Comparison of ENCODE assay signal across 21 mouse cellular contexts in the genomic region with DNA sequence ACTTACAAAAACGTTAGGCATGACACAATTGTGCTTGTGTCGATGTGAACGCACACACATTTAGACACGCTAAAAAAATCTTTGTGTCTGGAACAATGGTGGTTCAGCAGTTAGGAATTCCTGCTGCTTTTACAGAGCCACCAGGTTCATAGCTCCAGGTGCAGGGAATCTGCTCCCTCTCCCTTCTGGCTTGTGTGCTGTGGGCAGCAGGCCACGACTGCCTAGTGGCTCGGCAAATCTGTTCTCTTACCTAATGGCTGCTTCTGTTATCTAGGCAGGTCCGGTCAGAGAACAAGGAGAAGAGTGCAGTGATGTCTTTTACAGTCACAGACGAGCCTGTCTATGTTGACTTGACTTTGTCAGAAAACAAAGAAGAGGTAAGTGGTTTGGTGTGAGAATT. TPM values are rescaled to one million over a fixed set of nuclear protein-coding genes. Genes with fewer than 3 reads are reported as not detected.
DNase-seq lines count a peak whose midpoint lies in the region; TF ChIP-seq lines count a peak whose summit lies in the region.
"Had no signal": no experiment of that assay in that cellular context is flagged by ENCODE, and none has a peak within 500 bp of the region (broad histone marks: within the 10 kb centered on the region; RNA-seq: fewer than 3 reads in every experiment).

No protein-coding gene starts in this region.

- TF ChIP-seq POLR2A in CH12.LX (IDR thresholded peaks at IDR 0.05; ENCODE audit: low read depth, low read length), result 0 out of 2 replicates have a peak, but pooled peaks have one; percentile 11

- no peak overlapping the region for H3K4me2 ChIP-seq in CH12.LX (ENCODE audit: insufficient read depth, low read depth, poor library complexity, severe bottlenecking)
- H3K4me2 ChIP-seq: embryonic facial prominence, embryonic 15.5 days; heart, embryonic 11.5 days had no signal

- TF ChIP-seq RAD21 in CH12.LX (IDR thresholded peaks at IDR 0.05; ENCODE audit: low read depth, low read length), result no peak

- no peak overlapping the region for H3K27ac ChIP-seq in CH12.LX (ENCODE audit: insufficient read depth, low read depth)
- H3K27ac ChIP-seq: embryonic facial prominence, embryonic 15.5 days; forebrain, embryonic 10.5 days; heart, adult 2 months had no signal

- no peaks in the 10 kb centered on the region for H3K9me3 ChIP-seq in CH12.LX (replicated peaks; ENCODE audit: low read length)
- H3K9me3 ChIP-seq: embryonic facial prominence, embryonic 15.5 days; forebrain, embryonic 10.5 days had no signal

- peaks cover 66% of the 10 kb centered on the region for H3K79me2 ChIP-seq in CH12.LX (replicated peaks; ENCODE audit: control insufficient read depth, extremely low read depth, insufficient read depth, poor library complexity, severe bottlenecking)

- TF ChIP-seq CTCF in CH12.LX (conservative IDR thresholded peaks at IDR 0.05 in 1 of 2, IDR thresholded peaks at IDR 0.05 in 1 of 2; ENCODE audit: low read depth in 2 of 2, low read length in 2 of 2), result no peak

- H3K4me3 ChIP-seq in CH12.LX (replicated peaks in 1 of 3; ENCODE audit: low read depth in 2 of 3, low read length in 2 of 3, poor library complexity in 1 of 3), result no peak overlapping the region
- H3K4me3 ChIP-seq: embryonic facial prominence, embryonic 15.5 days; erythroblast, embryonic 14.5 days; forebrain, embryonic 10.5 days; heart, adult 2 months had no signal

- in situ Hi-C loops in CH12.LX (cut with MboI; ENCODE audit: low pct_ligation_motif_present, low pct_unique_long_range_greater_than_20kb, low sequenced_read_pairs), result no loop called here

- dilution Hi-C loops in CH12.LX (cut with MboI; ENCODE audit: extremely low pct_ligation_motif_present, extremely low pct_unique_long_range_greater_than_20kb, low sequenced_read_pairs), result no loop called here

- no peak for DNase-seq in CH12.LX (ENCODE audit: extremely low read depth)
- DNase-seq in cerebellum, adult 11 months, result peak; percentile 38
- peak; percentile 37 for DNase-seq in cerebellum, adult 8-10 months
- peak; percentile 61 to 68 for DNase-seq in cerebellum, postnatal 14 days
- no peak for DNase-seq in urinary bladder, adult 18-20 months (ENCODE audit: low spot score in 2 of 2)
- DNase-seq in urinary bladder, postnatal 10 days (ENCODE audit: low spot score), result no peak
- DNase-seq in right cerebral cortex, postnatal 10 days (ENCODE audit: low spot score in 2 of 2), result no peak
- DNase-seq: adrenal gland, adult 2 months; adrenal gland, postnatal 25 days; embryo, embryonic 11 days; gastrocnemius, postnatal 10 days; heart, adult 2 months; kidney, adult 8-10 months had no signal

- H3K27me3 ChIP-seq in CH12.LX (replicated peaks), result no peaks in the 10 kb centered on the region
- H3K27me3 ChIP-seq: embryonic facial prominence, embryonic 15.5 days had no signal

- H3K9ac ChIP-seq in CH12.LX (ENCODE audit: insufficient read depth, low read depth), result no peak overlapping the region
- H3K9ac ChIP-seq: embryonic facial prominence, embryonic 15.5 days had no signal

- no peak for TF ChIP-seq EP300 in CH12.LX (IDR thresholded peaks at IDR 0.05; ENCODE audit: low read length)

- H3K4me1 ChIP-seq in CH12.LX (ENCODE audit: control insufficient read depth in 1 of 2, insufficient read depth in 2 of 2), result no peaks in the 10 kb centered on the region
- H3K4me1 ChIP-seq: embryonic facial prominence, embryonic 15.5 days; forebrain, embryonic 10.5 days had no signal

- H3K36me3 ChIP-seq in CH12.LX (replicated peaks in 1 of 2; ENCODE audit: control insufficient read depth in 1 of 2, insufficient read depth in 1 of 2, low read length in 1 of 2), result peaks cover 81 to 96% of the 10 kb centered on the region in 2 experiments

TF ChIP-seq in CH12.LX, 34 proteins besides CTCF, POLR2A, EP300 and RAD21:
- TF ChIP-seq JUN (IDR thresholded peaks at IDR 0.05; ENCODE audit: insufficient read depth, low read depth, low read length) (no peak), ELF1 (IDR thresholded peaks at IDR 0.05; ENCODE audit: low read depth, low read length) (no peak), ZMIZ1 (IDR thresholded peaks at IDR 0.05; ENCODE audit: low read depth, low read length) (no peak), MEF2A (IDR thresholded peaks at IDR 0.05; ENCODE audit: borderline replicate concordance, low read depth, low read length) (no peak), CHD2 (IDR thresholded peaks at IDR 0.05; ENCODE audit: low read length) (no peak)

RNA-seq across cellular contexts. Expression of a gene that starts 17.7 kb away (rescaled TPM):
- 157 and 189 TPM in 2 replicates for total RNA-seq in CH12.LX (2012; rRNA removed)
- total RNA-seq in CH12.LX (2014; rRNA removed), result 252 and 309 TPM in 2 replicates
- 355 and 422 TPM in 2 replicates for polyA plus RNA-seq in CH12.LX (2012; ENCODE audit: insufficient read length, low read depth)

RNA-seq across cellular contexts. Expression of a gene that starts 39.7 kb away (rescaled TPM):
- 0.71 and 0.76 TPM in 2 replicates for total RNA-seq in CH12.LX (2012; rRNA removed)
- 2.6 and 3.2 TPM in 2 replicates for total RNA-seq in CH12.LX (2014; rRNA removed)
- 17.6 and 19.6 TPM in 2 replicates for polyA plus RNA-seq in CH12.LX (2012; ENCODE audit: insufficient read length, low read depth)
- total RNA-seq: common myeloid progenitor, adult 5-6 weeks had no signal
- polyA plus RNA-seq: adrenal gland, adult 2 months; embryonic facial prominence, embryonic 11.5 days; erythroblast, embryonic 14.5 days; forebrain, embryonic 10.5 days; hindbrain, embryonic 11.5 days; inflammation-experienced regulatory T-cells, adult 6 months had no signal

Comparison
In these comparisons a context has a peak if more than half of its experiments do, and no peak if none do; other contexts are left out.
1. DNase-seq: peak in cerebellum, adult 11 months (single experiment), cerebellum, adult 8-10 months (single experiment) and cerebellum, postnatal 14 days (2 of 2); none in CH12.LX (single experiment), urinary bladder, adult 18-20 months (0 of 2), urinary bladder, postnatal 10 days (single experiment) and right cerebral cortex, postnatal 10 days (0 of 2).